Mouse (Mus musculus) liver, adult 2 months (tissue): ENCODE results near the gene Arhgef5.

Experiments
- CTCF ChIP-seq: fragments of 200-500 bp; IDR thresholded peaks from 2 replicates; pipeline ENCODE4 v1.5.1; 2011; ENCODE audit warnings: low read depth, low read length, control low read depth
- POLR2A ChIP-seq: fragments of 200-500 bp; IDR thresholded peaks from 2 replicates; pipeline ENCODE4 v1.6.1; 2011; ENCODE audit warnings: low read length, control low read depth; ENCODE audit not compliant: insufficient read depth; ENCODE audit errors: extremely low read depth

- TF ChIP-seq POLR2A (no peak), CTCF (no peak)
Measured at GRCm38 (mm10) chr6:43280481-43280880, 15.1 kb downstream of the Arhgef5 start.
